Mouse (Mus musculus): ENCODE results near the gene Slitrk4. TPM values are rescaled to one million over a fixed set of nuclear protein-coding genes. Genes with fewer than 3 reads are reported as not detected.

Gene Slitrk4
- polyA plus RNA-seq (2015; fragmentation: Nextera tagmentation; extraction: Ambion mirVana): 0.82 and 0.98 TPM in 2 replicates

DNA sequence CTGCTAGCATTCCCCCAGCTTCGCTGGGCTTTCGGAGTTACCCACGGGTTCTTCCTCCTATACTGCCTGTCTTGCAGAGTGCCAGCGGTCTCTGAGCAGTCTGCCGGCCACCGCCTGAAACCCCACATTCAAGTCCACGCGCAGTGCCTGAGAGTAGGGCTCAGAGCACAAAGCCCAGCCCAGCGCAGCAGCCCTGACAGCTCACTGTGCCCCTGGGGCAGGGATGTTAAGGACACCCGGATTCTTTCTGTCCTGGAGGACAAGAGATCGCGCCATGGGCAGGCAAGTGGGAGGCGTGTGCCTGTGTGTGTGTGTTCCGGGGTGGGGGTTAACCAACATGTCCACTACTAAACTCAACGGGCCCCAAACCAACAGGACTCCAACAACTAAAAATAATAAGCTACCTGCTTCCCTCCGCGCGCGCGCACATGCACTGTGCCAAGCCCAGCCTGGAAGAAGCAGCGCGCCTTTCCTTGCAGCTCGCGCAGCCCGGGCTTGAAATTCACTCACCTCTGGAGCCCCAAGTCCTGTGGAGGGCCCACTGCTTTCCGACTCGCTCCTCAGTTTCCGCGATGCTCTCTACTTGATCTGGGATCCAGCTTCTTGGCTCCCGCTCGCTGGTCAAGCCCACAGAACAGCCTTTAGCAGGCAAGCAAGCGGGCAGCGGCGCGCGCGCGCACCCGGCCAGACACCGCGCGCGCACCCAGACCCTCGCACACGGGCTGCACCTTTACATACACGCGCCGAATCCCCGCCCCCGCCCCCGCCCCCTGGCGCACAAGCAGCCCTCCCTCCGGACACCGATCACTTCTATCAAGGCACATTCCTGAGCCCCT, at the start of gene Slitrk4:
TSS of gene Slitrk4 (minus strand) at position 707 of the 836 bp plus-strand sequence.
- WGBS: 9% methylated on average over 47 of the region's 54 CpGs

DNA sequence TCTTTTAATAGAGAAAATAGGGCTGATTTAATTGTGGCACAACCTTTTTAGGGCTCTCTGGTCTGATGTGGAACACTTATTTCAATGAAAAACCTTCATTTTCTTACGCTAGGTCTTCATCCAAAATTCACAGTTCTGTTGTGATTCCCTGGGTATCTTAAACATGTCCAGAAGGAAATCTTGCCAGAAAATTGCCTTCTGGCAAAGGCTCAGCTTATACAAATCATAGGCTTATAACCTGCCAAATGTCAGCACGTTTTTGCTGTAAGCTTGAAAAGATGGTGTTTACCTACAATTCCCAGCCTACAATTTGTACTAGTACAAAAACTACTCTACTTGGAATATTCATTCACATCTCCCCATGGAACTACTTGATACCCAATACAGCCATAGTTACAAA, 42.7 kb upstream of the Slitrk4 start:
- H3K4me1 ChIP-seq (replicated peaks; ENCODE audit: control insufficient read depth, insufficient read depth, low read length): no peaks in the 10 kb centered on the region
- no peak overlapping the region for H3K4me2 ChIP-seq (replicated peaks; ENCODE audit: low read depth)
- H3K9ac ChIP-seq (ENCODE audit: low read depth, low read length): no peak overlapping the region
- WGBS: 82% methylated on average over 2 of the region's 2 CpGs
- no peak overlapping the region for H3K4me3 ChIP-seq (ENCODE audit: low read depth, low read length)
- H3K27me3 ChIP-seq (replicated peaks; ENCODE audit: control insufficient read depth, insufficient read depth, low read length): no peaks in the 10 kb centered on the region
- no peaks in the 10 kb centered on the region for H3K36me3 ChIP-seq (ENCODE audit: control insufficient read depth, insufficient read depth)
- ATAC-seq: no peak
- TF ChIP-seq CTCF (IDR thresholded peaks at IDR 0.05; ENCODE audit: low read depth): no peak
- no peaks in the 10 kb centered on the region for H3K9me3 ChIP-seq (ENCODE audit: control insufficient read depth)
- no peak overlapping the region for H3K27ac ChIP-seq (ENCODE audit: low read depth, low read length)

More for the DNA sequence above, at the start of gene Slitrk4:
- H3K4me1 ChIP-seq (replicated peaks; ENCODE audit: control insufficient read depth, insufficient read depth, low read length): no peaks in the 10 kb centered on the region
- 0 out of 2 replicates have a peak, but pooled peaks cover 2% of the 10 kb centered on the region for H3K27me3 ChIP-seq (replicated peaks; ENCODE audit: control insufficient read depth, insufficient read depth, low read length)
- peak within 1 kb of the TSS; percentile 66 for H3K4me2 ChIP-seq (replicated peaks; ENCODE audit: low read depth)
- H3K4me3 ChIP-seq (ENCODE audit: low read depth, low read length): peak within 1 kb of the TSS; percentile 37
- H3K27ac ChIP-seq (ENCODE audit: low read depth, low read length): no peak within 1 kb of the TSS
- H3K36me3 ChIP-seq (ENCODE audit: control insufficient read depth, insufficient read depth): no peaks in the 10 kb centered on the region
- H3K9ac ChIP-seq (ENCODE audit: low read depth, low read length): no peak within 1 kb of the TSS
- no peak for ATAC-seq
- H3K9me3 ChIP-seq (ENCODE audit: control insufficient read depth): no peaks in the 10 kb centered on the region
- no peak for TF ChIP-seq CTCF (IDR thresholded peaks at IDR 0.05; ENCODE audit: low read depth)

DNA sequence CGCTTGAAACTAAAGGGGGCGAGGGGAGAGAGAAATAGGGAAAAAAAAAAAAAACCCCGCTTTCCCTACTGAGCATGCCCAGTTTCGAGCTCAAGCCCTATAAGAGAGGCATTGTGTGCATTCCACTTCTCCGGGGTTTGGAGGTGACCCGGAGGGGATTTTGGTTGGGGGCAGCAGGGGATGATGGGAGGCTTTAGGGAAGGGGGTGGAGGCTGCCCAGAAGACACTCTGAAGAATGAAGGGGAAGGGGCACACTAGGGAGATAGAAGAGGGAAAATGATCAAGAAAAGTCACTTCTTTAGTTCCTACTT, 1.1 kb upstream of the Slitrk4 start:
- Histone ChIP-seq H3K9me3 (ENCODE audit: control insufficient read depth) (no peaks in the 10 kb centered on the region), H3K36me3 (ENCODE audit: control insufficient read depth, insufficient read depth) (no peaks in the 10 kb centered on the region), H3K9ac (ENCODE audit: low read depth, low read length) (no peak overlapping the region), H3K27ac (ENCODE audit: low read depth, low read length) (no peak overlapping the region), H3K4me3 (ENCODE audit: low read depth, low read length) (no peak overlapping the region), H3K4me1 (replicated peaks; ENCODE audit: control insufficient read depth, insufficient read depth, low read length) (no peaks in the 10 kb centered on the region), H3K27me3 (replicated peaks; ENCODE audit: control insufficient read depth, insufficient read depth, low read length) (0 out of 2 replicates have a peak, but pooled peaks cover 2% of the 10 kb centered on the region), H3K4me2 (replicated peaks; ENCODE audit: low read depth) (no peak overlapping the region)
- ATAC-seq: no peak
- WGBS: 25% methylated on average over 6 of the region's 6 CpGs
- TF ChIP-seq CTCF (IDR thresholded peaks at IDR 0.05; ENCODE audit: low read depth): no peak

DNA sequence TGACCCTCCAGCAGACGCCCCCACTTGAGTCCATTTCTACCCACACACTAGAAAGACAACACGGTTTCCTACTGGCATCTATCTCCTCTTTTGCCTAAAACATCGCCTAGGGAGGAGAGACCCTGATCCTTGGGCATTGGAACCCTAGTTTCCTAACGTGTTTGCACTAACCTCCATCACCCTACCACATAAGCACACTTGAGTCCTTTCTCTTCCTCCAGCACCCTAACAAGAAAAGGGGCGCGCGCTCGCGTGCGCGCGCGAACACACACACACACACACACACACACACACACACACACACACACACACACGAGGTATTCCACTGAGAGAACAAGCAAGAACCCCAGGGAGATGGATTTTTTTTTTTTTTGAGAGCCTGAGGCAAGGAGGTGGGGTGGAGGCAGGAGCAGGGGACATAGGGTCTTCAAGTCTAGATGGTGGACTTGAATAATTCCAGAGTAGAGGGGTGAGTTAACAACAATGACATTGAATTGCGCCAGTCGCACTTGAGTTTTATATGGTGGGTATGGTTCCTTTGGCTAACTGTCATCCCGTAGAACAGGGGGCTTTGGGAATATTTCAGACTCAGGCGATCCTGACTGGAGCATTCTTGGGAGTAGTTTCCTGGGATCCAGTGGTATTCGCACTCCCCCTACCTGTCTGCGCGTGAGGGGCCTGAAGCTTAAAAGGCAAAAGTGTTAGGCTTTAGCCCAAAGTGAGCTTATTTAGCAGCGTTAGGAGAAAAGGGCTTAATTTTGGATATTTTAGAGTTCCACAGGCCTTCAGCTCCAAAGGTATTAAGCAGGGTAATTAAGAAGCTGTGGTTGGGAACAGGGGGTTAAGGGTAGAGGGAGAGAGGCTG, 562 bp upstream of the Slitrk4 start:
- Histone ChIP-seq H3K9ac (ENCODE audit: low read depth, low read length) (no peak overlapping the region), H3K27me3 (replicated peaks; ENCODE audit: control insufficient read depth, insufficient read depth, low read length) (0 out of 2 replicates have a peak, but pooled peaks cover 2% of the 10 kb centered on the region), H3K9me3 (ENCODE audit: control insufficient read depth) (no peaks in the 10 kb centered on the region), H3K4me3 (ENCODE audit: low read depth, low read length) (peak overlapping the region; percentile 37), H3K4me2 (replicated peaks; ENCODE audit: low read depth) (peak overlapping the region; percentile 66), H3K4me1 (replicated peaks; ENCODE audit: control insufficient read depth, insufficient read depth, low read length) (no peaks in the 10 kb centered on the region), H3K27ac (ENCODE audit: low read depth, low read length) (no peak overlapping the region), H3K36me3 (ENCODE audit: control insufficient read depth, insufficient read depth) (no peaks in the 10 kb centered on the region)
- ATAC-seq: no peak
- 11% methylated on average over 18 of the region's 22 CpGs for WGBS
- no peak for TF ChIP-seq CTCF (IDR thresholded peaks at IDR 0.05; ENCODE audit: low read depth)

DNA sequence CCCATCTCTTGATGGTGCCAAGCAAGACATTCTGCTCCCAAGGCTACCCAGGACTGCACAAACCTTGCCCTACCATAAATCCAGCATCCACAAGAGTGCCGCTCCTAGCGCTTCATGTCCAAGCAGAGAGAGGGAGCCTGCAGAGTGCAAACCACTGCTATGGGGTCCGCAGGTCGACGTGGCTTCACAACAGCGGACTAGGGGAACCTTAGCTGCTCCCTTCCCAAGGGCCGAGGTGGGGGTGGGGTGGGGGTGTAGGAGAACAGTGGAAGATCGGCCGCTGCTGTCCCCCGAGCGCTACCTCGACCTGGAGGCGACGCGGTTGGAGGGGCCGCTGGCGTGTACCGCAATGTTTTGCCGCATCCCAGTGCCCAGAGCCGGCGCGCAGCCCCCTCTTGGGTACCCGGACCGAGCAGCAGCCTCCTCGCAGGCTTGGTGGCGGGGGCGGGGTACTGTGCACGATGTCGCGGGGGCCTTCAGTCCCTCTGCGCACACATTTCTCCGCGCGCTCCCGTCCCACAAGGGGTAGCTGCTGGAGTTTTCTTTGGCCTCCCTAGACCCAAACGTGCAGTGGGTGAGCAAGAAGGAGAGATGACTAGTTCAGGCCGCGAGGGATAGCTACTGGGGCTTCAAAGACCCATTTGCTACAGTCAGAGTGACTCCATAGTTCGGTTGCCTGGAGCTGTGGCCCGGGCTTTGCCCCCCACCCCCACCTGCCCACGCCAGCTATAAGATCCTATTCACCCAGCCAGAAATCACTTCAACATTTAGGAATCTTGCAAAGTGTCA, 1.1 kb downstream of the Slitrk4 start:
- no peak for ATAC-seq
- H3K4me2 ChIP-seq (replicated peaks; ENCODE audit: low read depth): peak overlapping the region; percentile 66
- TF ChIP-seq CTCF (IDR thresholded peaks at IDR 0.05; ENCODE audit: low read depth): no peak
- H3K4me1 ChIP-seq (replicated peaks; ENCODE audit: control insufficient read depth, insufficient read depth, low read length): no peaks in the 10 kb centered on the region
- H3K4me3 ChIP-seq (ENCODE audit: low read depth, low read length): peak overlapping the region; percentile 37
- 0 out of 2 replicates have a peak, but pooled peaks cover 2% of the 10 kb centered on the region for H3K27me3 ChIP-seq (replicated peaks; ENCODE audit: control insufficient read depth, insufficient read depth, low read length)
- WGBS: 14% methylated on average over 41 of the region's 41 CpGs
- H3K27ac ChIP-seq (ENCODE audit: low read depth, low read length): no peak overlapping the region
- no peak overlapping the region for H3K9ac ChIP-seq (ENCODE audit: low read depth, low read length)
- no peaks in the 10 kb centered on the region for H3K9me3 ChIP-seq (ENCODE audit: control insufficient read depth)
- H3K36me3 ChIP-seq (ENCODE audit: control insufficient read depth, insufficient read depth): no peaks in the 10 kb centered on the region

Measured in intestine, postnatal 0 days (tissue).